Mouse (Mus musculus): ENCODE results near the gene 6430550D23Rik. TPM values are rescaled to one million over a fixed set of nuclear protein-coding genes. Genes with fewer than 3 reads are reported as not detected.
"Not testable (repeated sequence)": the region's sequence is repeated elsewhere in the genome, so short reads cannot be mapped to it uniquely, and the experiment has no call there.

6430550D23Rik gene
- total RNA-seq, 2 experiments from 2014 or later: 0.11 to 0.20 TPM

DNA sequence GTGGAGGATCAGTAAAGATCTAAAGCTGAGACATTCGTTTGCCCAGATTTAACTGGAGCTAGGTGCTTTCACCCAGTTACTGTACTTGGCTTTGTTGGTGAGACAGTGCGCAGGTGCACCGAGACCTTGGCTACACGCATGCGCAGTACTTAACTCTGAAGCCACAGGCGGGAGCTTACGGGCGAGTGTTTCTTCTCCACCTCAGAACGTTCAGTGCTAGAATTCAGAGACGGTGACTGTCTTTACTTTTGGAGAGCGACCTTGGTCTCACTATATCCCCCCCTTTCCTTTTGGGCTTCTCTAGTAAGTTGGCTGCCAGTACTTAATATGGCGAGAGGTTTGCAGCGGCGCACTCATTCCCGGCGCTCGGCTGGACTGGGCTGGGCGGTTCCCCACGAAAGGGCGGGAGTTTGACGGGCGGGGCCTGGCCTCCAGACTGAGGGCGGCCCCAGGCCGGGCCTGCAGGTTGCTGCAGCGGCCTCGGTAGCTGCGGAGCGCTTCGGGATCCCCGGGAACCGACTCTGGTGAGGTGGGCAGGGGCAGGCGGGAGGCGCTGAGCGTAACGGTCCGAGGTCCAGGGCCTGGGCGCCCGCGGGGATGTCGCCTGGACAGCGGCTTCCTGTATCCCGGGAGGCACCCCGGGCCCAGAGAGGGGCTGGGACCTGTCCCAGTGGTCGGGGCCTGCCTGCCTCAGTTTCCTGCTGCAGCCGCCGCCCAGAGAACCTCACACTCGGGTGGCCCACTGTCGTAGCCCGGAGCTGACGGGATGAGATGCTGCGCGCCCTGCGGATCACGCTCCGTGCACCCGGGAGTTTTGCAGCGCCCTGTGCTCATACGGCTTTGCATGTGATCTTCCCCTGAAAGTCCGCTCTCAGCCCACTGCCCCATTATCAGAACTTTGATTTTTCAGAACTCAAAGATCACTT, 51.4 kb downstream of the 6430550D23Rik start, which contains the start of gene Cep250:
Gene Cep250, plus strand, starts transcription at position 325 of the 926 bp plus-strand sequence.
- ATAC-seq (ENCODE audit: poor library complexity, severe bottlenecking): peak; percentile 99

DNA sequence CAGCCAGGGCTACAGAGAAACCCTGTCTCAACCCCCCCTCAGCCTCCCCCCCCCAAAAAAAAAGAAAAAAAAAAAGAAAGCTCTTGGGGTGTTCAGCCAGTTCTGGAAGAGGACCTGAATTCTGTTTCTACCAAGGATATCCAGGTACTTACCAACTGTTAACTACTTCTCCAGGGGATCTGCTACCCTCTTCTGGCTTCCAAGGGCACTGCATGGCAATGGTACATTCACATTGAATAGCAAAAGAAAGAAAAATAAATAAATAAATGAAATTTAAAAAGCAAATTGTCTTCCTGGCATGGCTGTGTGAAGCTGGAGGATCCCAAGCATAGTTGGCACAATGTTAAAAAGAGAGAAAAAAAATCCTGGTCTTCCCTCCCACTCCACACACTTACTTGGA, 55.8 kb downstream of the 6430550D23Rik start:
- no peak for ATAC-seq (ENCODE audit: poor library complexity, severe bottlenecking)

DNA sequence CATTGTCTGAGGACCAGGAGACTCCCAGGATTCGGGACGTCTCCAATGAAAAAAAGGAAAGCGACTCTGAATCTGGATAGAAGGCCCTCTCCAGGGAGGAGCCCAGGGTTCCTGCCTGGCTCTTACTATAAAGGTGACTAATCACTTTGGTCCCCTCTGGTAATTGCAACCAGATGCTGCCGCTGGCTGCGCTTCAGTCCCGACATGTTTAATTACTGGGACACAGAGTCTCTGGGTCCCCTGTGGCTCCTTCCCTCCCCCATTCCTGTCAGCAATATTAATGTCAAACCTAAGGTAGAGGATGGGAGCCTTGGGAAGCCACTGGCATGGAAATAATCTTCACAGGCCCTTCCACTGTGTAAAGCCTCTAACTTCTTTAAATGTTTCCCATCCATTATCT, 58.4 kb downstream of the 6430550D23Rik start:
- no peak for ATAC-seq (ENCODE audit: poor library complexity, severe bottlenecking)

DNA sequence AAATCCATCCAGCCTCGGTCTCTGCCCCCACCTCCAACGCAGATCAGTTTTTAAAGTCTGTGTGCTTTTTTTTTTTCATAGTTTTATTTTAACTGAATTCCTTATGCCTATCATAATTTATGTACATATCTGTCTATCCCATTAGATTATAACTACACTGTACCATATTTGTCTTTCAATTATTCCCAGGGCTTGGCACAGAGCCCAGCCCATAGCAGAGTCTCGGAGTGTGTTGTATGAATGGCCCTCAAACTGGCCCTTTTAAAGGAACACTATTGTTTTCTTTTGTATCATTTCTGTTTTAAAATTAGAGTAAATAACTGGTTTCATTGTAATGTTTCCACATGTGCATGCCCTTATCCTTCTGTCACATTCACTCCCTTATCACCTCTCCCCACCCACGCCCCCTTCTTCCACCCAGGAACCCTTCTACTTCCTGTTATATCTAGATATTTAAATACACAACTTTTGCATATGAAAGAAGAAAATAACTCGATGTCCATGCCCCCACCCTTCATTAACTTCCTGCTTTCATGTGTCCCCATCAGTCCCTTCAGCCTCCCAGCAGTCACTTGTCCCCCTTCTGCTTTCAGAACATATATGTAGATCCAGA, 60.3 kb downstream of the 6430550D23Rik start:
- ATAC-seq (ENCODE audit: poor library complexity, severe bottlenecking): no peak

DNA sequence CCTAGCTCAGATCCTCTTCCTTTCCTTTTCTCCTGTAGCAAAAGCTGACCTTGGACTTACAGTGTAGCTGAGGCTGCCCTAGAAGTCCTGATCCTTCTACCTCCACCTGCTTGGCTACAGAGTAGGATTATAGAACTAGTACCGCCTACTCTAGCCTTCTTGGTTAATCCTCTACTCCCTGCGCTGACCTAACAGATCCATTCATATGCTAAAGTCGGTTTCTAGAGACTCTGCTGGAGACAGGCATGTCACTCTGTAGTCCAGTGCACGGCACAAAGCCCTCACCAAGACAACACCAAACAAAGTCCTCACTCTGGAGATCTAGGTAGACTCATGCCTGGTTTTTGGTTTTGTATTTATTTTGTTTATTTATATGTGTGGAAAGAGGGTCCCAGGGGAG, 61.3 kb downstream of the 6430550D23Rik start:
- no peak for ATAC-seq (ENCODE audit: poor library complexity, severe bottlenecking)

DNA sequence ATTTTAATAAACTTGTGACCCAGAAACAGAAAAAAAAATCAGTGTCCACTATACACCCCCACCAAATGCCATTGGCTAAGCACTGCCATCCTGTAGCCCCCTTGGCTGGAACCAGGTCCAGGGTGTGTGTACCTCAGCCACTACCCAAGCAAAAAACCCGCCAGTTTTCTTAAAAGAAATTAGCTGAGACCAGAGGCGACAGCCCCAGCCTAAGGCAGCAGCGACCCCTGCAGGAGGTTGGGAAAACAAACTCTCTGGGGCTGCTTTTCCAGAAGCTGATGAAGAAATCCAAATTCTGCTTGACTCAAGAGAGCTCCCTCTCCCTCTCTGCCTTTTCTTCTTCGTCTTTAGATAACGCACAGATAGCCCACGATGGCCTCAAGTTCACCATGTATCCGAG, 61.7 kb downstream of the 6430550D23Rik start:
- peak; percentile 73 for ATAC-seq (ENCODE audit: poor library complexity, severe bottlenecking)

DNA sequence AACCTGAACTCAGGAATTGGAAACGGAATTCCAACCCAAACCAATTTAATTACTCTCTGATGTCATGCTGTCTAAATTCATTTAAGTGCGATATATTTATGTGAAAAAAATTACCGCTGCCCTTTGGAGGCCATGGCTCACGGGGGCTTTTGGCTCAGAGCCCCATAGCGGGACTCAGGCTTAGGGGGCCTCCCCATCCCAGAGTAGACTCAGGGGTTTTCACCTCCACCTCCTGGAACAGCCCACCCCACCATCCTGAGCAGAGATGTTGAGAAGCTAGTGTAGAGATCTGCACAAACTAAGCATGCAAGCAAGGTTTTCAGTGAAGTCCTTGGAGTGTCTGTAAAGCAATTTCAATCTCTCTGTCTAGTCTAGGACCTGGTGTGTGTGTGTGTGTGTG, 62.2 kb downstream of the 6430550D23Rik start:
- no peak for ATAC-seq (ENCODE audit: poor library complexity, severe bottlenecking)

DNA sequence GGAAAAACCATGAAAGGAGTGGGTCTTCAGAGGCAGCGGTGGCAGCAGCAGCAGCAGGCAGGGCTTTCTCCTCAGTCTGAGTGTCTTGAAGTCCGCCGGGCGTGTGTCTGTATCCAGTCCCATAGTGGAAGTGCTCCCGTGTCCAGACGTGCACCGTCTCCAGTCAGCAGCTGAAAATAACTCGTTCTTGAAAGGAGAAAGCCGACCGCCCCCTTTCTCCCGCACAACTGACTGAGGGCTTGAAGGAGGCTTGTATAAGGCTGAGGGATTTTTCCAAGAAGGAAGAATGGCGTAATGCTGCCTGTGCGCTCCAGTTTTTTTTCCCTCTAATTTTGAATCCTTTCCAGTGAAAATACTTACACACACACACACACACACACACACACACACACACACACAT, 62.7 kb downstream of the 6430550D23Rik start, which contains the start of gene Gdf5:
Gene Gdf5, minus strand, starts transcription at position 244 of the 400 bp plus-strand sequence.
- ATAC-seq (ENCODE audit: poor library complexity, severe bottlenecking): no peak

DNA sequence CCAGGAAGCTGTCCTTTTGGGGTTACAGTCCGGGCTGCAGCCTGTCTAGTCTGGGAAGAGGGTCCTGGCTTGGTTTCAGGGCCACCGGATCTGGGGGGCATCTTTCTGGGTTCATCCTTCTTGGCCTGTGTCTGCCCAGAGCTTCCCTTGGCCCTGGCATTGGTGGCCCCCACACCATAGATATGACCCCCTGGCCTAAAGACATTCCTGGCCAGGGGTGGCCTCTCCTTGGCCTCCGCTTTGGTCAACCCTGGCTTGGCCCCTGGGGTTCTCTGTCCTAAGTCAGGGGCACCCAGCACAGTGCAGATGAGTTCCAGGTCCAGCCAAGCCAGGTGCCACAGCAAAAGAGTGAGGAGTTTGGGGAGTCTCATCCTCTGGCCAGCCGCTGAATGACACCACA, 63.1 kb downstream of the 6430550D23Rik start:
- ATAC-seq (ENCODE audit: poor library complexity, severe bottlenecking): no peak

DNA sequence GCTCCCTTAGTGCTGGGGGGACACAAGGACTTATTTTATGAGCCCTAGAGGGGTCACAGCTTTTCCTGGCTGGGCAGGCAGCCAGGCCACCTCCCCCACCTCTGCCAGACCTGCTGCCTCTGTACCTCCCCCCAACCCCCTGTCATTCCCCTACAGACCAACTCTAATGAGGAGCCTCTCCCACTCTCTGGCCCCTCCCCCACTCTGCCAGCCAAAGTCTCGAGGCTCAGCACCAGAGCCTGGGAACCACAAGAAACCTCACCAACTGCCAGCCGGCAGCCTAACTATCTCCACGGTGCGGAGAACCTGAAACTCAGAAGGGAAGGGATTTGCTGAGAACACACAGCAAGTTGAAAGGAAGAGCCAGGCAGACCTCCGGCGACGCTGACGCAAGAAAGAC, 64.3 kb downstream of the 6430550D23Rik start:
- no peak for ATAC-seq (ENCODE audit: poor library complexity, severe bottlenecking)

DNA sequence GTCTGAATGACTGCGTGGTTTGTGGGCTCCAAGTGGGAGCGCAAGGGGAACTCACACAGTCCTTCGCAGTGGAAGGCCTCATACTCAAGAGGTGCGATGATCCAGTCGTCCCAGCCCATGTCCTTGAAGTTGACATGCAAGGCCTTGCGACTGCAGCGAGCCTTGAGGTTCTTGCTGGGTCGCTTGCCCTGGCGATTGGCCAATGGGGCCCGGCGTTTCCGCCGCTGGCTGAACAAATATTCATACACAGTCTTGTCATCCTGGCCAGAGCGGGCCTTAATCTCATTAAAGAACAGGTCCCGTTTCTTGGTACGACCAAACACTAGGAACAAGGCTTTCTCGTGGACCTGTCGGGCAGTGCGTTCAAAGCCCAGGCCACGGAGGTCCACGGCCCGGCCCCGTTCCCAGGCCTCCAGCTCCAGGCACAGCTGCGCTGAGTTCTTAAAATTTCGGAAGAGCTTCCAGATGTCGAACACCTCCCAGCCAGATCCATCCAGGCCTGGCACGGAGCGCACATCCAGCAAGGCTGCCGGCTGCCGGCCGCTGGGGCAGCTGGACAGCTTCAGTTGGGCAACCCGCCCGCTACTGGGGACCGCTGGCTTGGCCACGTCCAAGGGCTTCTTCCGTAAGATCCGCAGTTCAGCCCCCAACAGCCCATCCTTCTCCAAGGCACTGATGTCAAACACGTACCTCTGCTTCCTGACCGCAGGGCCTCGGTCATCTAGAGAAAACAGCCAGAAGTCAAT, 65.9 kb downstream of the 6430550D23Rik start:
- no peak for ATAC-seq (ENCODE audit: poor library complexity, severe bottlenecking)

DNA sequence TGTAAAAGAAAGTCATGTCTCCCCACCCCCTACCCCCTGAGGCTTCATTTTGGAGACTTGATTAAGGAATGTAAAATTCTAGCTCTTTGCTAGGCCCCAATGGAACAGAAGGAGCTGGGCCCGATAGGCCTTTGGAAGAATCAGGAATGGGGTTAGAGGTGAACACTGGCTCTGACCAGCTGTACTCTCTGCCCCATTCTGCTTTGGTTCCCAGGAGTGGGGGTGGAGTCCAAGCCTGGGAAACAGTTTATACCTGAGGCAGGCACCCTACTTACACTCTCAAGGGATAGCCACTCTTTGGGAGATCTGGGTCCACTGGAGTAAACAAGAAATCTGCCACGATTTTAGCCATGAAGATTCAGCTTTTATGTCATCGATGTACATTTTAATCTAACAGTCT, 67.1 kb downstream of the 6430550D23Rik start, which contains the start of gene Gm15557:
Gene Gm15557, plus strand, starts transcription at position 48 of the 400 bp plus-strand sequence.
- ATAC-seq (ENCODE audit: poor library complexity, severe bottlenecking): no peak

DNA sequence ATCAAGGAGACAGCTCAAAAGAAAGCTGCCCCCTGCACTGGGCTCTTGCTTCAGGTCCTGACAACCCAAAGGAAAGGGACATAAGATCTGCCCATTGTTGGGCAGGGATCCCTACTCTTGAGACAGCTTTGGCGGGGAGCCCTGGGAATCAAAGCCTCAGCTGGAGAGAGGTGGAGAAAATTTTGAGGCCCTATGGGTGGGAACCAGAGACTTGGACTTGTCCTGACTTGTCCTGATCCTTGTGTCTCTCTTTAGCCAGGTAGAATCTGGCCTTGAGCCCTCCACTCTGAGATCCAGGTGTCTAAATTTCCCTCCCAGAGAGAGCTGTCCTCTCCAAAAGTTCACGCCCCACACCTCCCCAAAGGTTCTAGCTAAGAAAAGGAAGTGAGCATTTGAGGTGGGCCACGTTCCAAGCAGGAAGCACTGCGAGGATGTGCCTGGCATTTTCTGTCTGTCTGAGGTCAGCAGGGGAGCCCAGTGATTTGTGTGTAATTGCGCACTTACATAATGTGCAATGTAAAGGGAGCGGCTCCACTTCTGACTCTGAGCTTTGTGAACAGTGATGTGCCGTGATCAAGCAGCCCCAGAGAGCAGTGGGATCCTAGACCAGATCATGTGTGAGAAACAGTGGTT, 67.8 kb downstream of the 6430550D23Rik start:
- ATAC-seq (ENCODE audit: poor library complexity, severe bottlenecking): 0 out of 2 replicates have a peak, but pooled peaks have one; percentile 24

DNA sequence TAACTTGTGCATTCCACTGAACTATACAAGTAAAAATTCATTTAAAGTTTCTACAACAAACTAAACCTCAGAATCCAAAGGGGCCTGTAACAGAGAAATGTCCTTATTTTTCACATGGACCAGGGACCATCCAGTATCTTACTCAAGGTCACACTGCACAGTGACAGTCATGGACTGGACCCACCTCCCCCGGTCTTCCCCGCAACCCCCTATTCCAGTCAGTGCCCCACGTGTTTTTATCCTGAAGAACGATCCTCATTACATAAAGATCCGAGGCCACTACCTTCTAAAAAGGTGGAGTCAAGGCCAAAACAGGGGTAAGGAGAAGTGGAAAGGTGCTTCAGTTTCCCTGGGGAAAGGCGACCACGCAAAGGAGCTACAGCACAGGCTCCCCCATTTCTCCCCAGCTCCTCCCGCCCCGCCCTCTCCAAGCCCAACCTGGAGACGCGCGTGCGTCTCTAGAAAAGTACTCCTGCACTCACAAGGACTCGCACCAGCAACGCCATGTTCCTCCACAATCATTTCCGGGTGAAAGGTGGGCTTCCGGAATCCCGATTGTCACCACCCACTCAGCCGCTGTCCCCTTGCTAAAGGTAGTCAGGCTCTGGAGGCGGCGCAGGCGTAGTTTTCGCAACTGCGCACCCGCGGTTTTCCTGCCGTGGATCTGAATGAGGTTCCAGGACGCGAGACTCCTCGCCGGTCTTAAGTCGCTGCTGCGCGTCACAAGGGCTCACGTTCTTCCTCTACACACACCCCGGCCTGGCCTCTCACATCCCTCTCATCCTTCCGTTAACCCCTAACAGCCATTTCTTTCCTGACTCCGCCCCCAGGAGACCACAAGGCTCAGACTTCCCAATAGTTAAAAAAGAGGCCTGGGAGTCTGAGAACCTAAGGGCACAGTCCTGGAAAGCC, 78.0 kb downstream of the 6430550D23Rik start, which contains the start of gene Uqcc1:
Gene Uqcc1, minus strand, starts transcription at position 780 of the 912 bp plus-strand sequence.
- peak; percentile 98 for ATAC-seq (ENCODE audit: poor library complexity, severe bottlenecking)

DNA sequence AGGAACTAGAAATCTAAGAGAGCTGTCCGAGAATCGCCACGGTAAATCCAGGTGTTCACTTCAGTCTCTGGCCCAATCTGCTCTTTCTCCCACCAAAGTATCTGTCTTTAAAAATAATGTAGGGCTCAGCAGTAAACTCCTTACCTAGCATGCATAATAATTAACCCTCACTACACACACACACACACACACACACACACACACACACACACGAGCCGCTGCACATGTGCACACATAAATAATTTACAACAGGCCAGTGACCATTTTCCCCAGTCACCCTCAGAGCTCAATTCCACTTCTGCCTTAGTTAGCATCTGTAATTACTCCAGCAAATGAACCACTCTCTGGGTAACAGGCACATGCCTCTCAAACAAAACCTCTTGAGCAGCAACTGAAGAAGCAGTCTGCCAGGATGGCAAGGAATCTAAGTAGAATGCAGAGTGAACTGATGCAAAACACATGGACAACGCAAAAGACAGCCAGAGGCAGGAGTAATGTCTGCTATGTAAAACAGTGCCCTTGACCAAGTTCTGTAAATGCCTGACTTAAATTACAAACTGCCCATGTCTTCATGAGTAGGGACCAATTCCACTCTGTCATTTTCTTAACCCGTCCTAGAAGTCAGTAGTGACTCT, 78.9 kb downstream of the 6430550D23Rik start:
- ATAC-seq (ENCODE audit: poor library complexity, severe bottlenecking): no peak

DNA sequence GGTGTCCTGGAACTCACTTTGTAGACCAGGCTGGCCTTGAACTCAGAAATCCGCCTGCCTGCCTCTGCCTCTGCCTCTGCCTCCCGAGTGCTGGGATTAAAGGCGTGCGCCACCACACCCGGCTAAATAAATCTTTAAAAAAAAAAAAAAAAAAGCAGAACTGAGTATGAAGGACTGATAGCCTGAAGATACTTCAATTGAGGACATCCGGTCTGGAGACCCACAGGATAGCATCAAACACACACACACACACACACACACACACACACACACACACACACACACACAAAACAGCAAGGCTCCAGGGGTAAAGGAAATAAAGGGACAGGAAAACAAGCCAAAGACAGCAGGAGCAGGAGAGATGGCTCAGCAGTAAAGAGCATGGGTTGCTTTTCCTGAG, 82.6 kb downstream of the 6430550D23Rik start:
- not testable (repeated sequence) for ATAC-seq (ENCODE audit: poor library complexity, severe bottlenecking)
